Mouse (Mus musculus): ENCODE results near the gene Focad.

- TF ChIP-seq CTCF (IDR thresholded peaks at IDR 0.05; ENCODE audit: low read depth), result no peak
- TF ChIP-seq EP300 (IDR thresholded peaks at IDR 0.05; ENCODE audit: low read depth), result no peak
These were observed 22.9 kb downstream of the Focad start for GRCm38 (mm10) chr4:88117331-88117730.
